Mouse (Mus musculus) erythroblast, embryonic 14.5 days (primary cell): Measurements from ENCODE around the gene Eif5a. TPM values are rescaled to one million over a fixed set of nuclear protein-coding genes. Genes with fewer than 3 reads are reported as not detected.

ENCODE experiments used
- H3K27me3 ChIP-seq: 2 replicates; pipeline ENCODE4 v1.6.1; 2012; ENCODE audit warnings: inconsistent platforms; ENCODE audit not compliant: control insufficient read depth
- H3K36me3 ChIP-seq: 2 replicates; pipeline ENCODE4 v1.6.1; 2012; ENCODE audit warnings: mild to moderate bottlenecking, inconsistent platforms; ENCODE audit not compliant: control insufficient read depth
- H3K4me1 ChIP-seq: 2 replicates; pipeline ENCODE4 v1.6.1; 2012; ENCODE audit warnings: inconsistent platforms; ENCODE audit not compliant: control insufficient read depth
- H3K4me3 ChIP-seq: replicated peaks from 2 replicates; pipeline ENCODE3; 2012; ENCODE audit warnings: moderate library complexity, mild to moderate bottlenecking, inconsistent platforms
- H3K9me3 ChIP-seq: 2 replicates; pipeline ENCODE4 v1.6.1; 2012; ENCODE audit warnings: low read length, inconsistent platforms, mixed read lengths; ENCODE audit not compliant: control insufficient read depth
- GATA1 ChIP-seq: IDR thresholded peaks from 2 replicates; pipeline ENCODE4 v1.6.1; 2012; ENCODE audit warnings: low read length, inconsistent platforms, mixed read lengths
- TAL1 ChIP-seq: IDR thresholded peaks from 3 replicates; pipeline ENCODE4 v1.6.1; 2012; ENCODE audit warnings: low read length, inconsistent platforms, mixed read lengths
- polyA plus RNA-seq: library from polyadenylated mRNA; stranded (reverse); fragments of >175 nt; gene quantifications from 2 replicates; pipeline ENCODE4 v1.2.3, GENCODE M21; 2012

Gene Eif5a
- polyA plus RNA-seq, 1 experiment: 310 TPM

DNA sequence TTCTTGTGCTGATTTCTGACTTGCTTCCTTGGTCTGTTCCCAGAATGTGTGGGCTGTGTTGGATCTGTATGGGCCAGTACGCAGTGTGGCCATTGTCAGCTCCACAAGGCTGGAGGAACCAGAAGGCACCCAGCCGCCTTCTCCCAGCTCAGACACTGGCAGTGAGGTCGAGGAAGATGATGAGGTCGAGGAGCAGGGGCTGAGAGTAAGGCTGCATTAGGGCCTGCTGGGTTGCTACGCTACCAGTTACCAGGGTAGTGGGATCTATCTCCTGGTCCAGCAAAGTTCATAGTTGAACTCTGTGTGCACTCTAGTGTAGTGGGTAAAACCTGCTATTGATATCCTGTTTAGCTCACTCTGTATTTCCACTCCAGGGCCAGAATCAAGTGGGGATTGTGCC, 12.6 kb downstream of the Eif5a start:
- Histone ChIP-seq H3K27me3 (no peaks in the 10 kb centered on the region), H3K4me3 (no peak overlapping the region), H3K36me3 (peaks cover 96% of the 10 kb centered on the region), H3K4me1 (peaks cover 14% of the 10 kb centered on the region), H3K9me3 (no peaks in the 10 kb centered on the region)
- TF ChIP-seq TAL1: no peak
- no peak for TF ChIP-seq GATA1

DNA sequence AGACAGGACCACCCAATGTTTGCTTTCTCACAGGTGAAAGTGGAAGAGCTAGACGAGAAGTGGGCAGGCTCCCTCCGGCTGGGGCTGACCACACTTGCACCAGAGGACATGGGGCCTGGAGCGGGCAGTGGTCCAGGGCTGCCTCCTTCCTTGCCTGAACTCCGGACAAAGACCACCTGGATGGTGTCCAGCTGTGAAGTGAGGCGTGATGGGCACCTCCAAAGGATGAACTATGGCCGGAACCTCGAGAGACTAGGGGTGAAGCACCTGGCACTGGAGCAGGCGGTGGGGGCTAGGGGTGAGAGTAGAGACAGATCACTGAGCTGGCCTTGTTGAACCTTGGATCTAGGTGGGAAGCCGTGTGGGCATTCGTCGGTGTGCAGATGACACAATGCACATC, 13.1 kb downstream of the Eif5a start:
- H3K4me3 ChIP-seq: no peak overlapping the region
- peaks cover 100% of the 10 kb centered on the region for H3K36me3 ChIP-seq
- TF ChIP-seq GATA1: no peak
- TF ChIP-seq TAL1: no peak

DNA sequence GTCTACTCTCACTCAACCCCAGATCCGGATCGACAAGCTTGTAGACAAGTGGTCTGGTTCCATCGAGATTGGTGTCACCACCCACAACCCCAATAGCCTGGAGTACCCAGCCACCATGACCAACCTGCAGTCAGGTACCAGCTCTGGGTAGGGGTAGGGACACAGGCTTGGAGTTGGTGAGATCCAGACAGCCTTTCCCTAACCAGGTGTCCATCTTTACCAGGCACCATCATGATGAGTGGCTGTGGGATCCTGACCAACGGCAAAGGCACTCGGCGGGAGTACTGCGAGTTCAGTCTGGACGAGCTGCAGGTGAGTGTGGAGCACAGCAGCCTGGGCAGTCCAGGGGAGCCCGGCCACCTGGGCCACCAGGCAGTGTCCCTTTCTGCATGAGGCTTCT, 17.4 kb downstream of the Eif5a start:
- no peaks in the 10 kb centered on the region for H3K9me3 ChIP-seq
- H3K27me3 ChIP-seq: peaks cover 10% of the 10 kb centered on the region
- H3K4me1 ChIP-seq: peaks cover 41% of the 10 kb centered on the region
- H3K36me3 ChIP-seq: peaks cover 65% of the 10 kb centered on the region
- TF ChIP-seq TAL1 (no peak), GATA1 (no peak)
- no peak overlapping the region for H3K4me3 ChIP-seq

More for the DNA sequence above, 13.1 kb downstream of the Eif5a start:
- Histone ChIP-seq H3K9me3 (no peaks in the 10 kb centered on the region), H3K27me3 (no peaks in the 10 kb centered on the region), H3K4me1 (peaks cover 16% of the 10 kb centered on the region)

DNA sequence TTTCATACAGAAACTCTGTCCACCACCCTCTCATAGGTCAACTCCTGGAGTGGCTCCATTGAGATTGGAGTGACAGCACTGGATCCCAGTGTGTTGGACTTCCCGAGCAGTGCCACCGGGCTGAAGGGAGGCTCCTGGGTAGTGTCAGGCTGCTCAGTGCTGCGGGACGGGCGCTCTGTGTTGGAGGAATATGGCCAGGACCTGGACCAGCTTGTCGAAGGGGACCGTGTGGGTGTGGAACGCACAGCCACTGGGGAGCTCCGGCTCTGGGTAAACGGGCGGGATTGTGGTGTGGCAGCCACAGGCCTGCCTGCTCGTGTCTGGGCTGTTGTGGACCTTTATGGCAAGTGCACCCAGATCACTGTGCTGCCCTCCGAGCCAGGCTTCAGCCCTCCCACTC, 18.8 kb downstream of the Eif5a start:
- H3K9me3 ChIP-seq: no peaks in the 10 kb centered on the region
- peaks cover 52% of the 10 kb centered on the region for H3K36me3 ChIP-seq
- H3K27me3 ChIP-seq: peaks cover 13% of the 10 kb centered on the region
- H3K4me1 ChIP-seq: peaks cover 49% of the 10 kb centered on the region
- TF ChIP-seq GATA1 (no peak), TAL1 (no peak)
- peak overlapping the region; percentile 88 for H3K4me3 ChIP-seq

DNA sequence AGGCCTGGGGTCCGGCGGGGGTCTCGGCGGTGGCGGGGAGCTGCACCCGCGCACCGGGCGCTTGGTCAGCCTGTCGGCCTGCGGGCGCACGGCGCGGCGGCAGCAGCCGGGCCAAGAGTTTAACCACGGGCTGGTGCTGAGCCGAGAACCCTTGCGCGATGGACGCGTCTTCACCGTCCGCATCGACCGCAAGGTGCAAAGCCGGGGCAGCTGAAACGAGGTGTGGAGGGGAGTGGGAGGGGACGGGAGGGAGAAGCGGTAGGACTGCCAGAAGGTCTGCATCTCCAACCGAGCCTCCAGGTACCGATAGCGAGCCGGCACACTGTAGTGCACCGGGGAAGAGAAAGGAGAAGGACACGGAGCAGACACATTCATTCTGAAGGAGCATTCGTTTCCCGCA, 19.8 kb downstream of the Eif5a start:
- Histone ChIP-seq H3K36me3 (peaks cover 42% of the 10 kb centered on the region), H3K9me3 (no peaks in the 10 kb centered on the region), H3K4me3 (peak overlapping the region; percentile 88), H3K27me3 (peaks cover 13% of the 10 kb centered on the region), H3K4me1 (peaks cover 49% of the 10 kb centered on the region)
- TF ChIP-seq TAL1 (no peak), GATA1 (no peak)

DNA sequence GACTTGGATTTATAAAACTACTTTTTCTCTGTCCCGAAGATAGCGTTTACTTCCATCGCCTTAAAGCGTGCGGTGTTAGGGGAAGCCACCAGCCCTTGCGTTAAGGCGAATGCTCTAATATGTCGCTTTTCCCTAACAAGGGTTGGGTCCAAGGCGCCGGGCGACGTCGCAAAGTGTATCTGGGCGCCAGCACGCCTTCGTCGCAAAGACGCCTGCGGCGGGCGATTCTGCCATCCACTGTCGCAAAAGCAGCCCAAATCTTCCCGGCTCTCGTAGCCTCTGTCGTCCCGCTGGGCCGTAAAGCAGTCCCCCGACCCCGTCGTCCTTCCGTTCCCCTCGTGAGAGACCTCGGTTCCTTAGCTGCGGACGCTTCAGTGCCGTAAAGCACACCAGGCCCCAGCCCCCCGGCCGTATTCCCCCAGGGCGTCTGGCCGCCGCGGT, 20.3 kb downstream of the Eif5a start:
- Histone ChIP-seq H3K9me3 (no peaks in the 10 kb centered on the region), H3K4me1 (peaks cover 49% of the 10 kb centered on the region), H3K4me3 (peak overlapping the region; percentile 88), H3K36me3 (peaks cover 36% of the 10 kb centered on the region), H3K27me3 (peaks cover 13% of the 10 kb centered on the region)
- TF ChIP-seq TAL1: no peak
- TF ChIP-seq GATA1: no peak

DNA sequence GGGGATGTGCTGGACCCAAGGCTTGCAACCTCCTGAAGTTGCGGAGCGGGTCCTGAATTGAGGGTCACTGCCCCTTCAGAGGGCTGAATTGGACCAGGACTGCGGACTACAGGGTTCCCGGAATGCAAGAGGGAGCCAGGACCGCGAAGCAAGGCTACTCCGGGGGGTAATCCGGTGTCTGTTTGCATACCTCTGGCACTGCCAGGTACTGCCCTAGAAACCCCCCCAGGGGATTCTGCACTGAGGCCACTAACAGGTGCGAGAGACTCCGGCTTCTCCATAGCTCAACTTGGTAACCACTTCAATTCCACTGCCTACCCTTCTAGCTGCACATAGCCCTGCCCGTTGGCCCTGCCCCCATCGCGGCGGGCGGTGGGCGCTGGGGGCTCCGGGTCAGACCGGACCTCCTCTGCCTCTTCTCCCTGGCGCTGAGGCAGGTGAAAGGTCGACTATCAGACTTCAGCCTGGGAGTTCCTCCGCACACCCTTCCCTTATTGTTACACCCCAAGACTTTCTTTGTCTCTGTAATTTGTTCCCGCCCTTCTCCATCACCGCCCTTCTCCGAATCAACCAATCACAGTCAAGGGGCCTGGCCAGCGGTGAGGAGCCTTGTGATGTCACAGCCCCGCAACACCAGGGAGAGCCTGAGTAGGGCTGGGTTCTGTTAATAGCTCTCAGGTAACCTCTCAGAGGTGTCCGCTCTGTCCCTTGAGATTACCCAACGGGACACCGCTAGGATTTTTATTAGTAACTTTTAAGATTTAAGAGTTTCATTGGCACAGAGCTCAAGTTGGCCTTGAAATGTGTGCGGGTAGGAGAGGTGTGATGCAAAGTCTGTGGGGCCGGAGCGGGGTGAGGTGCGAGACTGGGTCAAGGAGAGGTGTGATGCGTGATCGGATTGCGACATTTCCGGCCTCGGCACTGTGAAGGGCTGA, 21.0 kb downstream of the Eif5a start, which contains the start of the genes 2810408A11Rik and Neurl4:
Gene 2810408A11Rik, minus strand, starts transcription at position 517 of the 935 bp plus-strand sequence.
Gene Neurl4, plus strand, starts transcription at position 602 of the 935 bp plus-strand sequence.
- Histone ChIP-seq H3K4me1 (peaks cover 54% of the 10 kb centered on the region), H3K36me3 (peaks cover 29% of the 10 kb centered on the region), H3K9me3 (no peaks in the 10 kb centered on the region), H3K4me3 (peak within 1 kb of the TSS; percentile 88), H3K27me3 (peaks cover 13% of the 10 kb centered on the region)
- TF ChIP-seq TAL1: no peak
- TF ChIP-seq GATA1: no peak

DNA sequence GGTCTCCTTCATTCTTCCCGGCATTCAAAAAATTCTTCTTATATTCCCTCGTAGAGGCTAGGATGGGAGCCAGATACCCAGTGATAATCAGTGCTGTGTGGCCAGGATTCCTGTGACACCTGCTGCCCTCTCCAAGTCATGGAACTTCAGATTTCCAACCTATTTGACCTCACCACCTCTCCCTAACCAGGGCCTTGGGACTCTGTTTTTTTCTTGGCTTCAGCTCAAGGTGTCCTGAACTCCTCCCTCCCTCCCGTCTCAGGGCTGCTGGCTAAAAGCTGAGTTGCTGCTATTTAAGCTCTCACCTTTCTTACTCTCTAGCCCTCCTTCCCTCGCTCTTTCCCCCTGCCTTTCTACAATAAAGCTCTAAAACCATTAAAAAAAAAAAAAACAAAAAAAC, 21.9 kb downstream of the Eif5a start:
- Histone ChIP-seq H3K36me3 (peaks cover 21% of the 10 kb centered on the region), H3K4me1 (peaks cover 63% of the 10 kb centered on the region), H3K4me3 (peak overlapping the region; percentile 13), H3K27me3 (peaks cover 13% of the 10 kb centered on the region), H3K9me3 (no peaks in the 10 kb centered on the region)
- TF ChIP-seq TAL1 (no peak), GATA1 (no peak)

DNA sequence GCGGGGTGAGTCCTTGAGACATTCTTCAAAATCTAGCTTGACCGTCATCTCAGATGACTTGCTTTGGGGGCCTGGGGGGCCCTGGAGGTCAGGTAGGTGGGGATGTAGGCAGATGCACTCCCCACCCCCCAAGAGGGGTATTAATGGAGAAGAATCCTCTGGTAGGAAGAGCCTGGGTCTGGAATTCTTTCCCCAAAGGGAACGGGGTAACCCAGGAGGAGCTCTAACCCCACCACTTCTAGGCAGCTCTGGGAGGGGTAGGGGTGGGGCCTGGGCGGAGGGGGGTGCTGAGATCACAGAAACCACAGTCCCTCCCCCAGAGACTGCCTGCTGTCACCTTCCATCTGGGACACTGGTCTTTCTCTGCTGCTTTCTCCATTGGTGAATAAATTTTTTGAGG, 26.5 kb downstream of the Eif5a start, which contains the start of gene Acap1:
Gene Acap1, minus strand, starts transcription at position 249 of the 400 bp plus-strand sequence.
- no peak for TF ChIP-seq TAL1
- no peak for TF ChIP-seq GATA1
- Histone ChIP-seq H3K9me3 (no peaks in the 10 kb centered on the region), H3K27me3 (peaks cover 11% of the 10 kb centered on the region), H3K36me3 (no peaks in the 10 kb centered on the region), H3K4me3 (no peak within 1 kb of the TSS), H3K4me1 (peaks cover 48% of the 10 kb centered on the region)
